Mouse (Mus musculus): ENCODE measurements at regions not wholly inside any gene's neighbourhood (a gene's known extent, or its start where the extent isn't known, plus 50 kb on each side); places are given as distances from the start of the nearest gene placed in this dataset.

GRCm38 (mm10) chr6:61078559-61078958 lies 101.6 kb upstream of the Ccser1 start:
- TF ChIP-seq CTCF (IDR thresholded peaks at IDR 0.05; ENCODE audit: insufficient read depth, low read length) (no peak), POLR2A (IDR thresholded peaks at IDR 0.05; ENCODE audit: borderline replicate concordance, extremely low read depth, low read depth, low read length) (no peak)

All from lung, adult 2 months (tissue).